Mouse (Mus musculus) bone marrow macrophage, adult 2 months (primary cell): ENCODE data around the gene Icosl. TPM values are rescaled to one million over a fixed set of nuclear protein-coding genes. Genes with fewer than 3 reads are reported as not detected.
A peak's percentile ranks its signal among the peaks of the same experiment; 100 is the strongest.
"Not testable (repeated sequence)": the region's sequence is repeated elsewhere in the genome, so short reads cannot be mapped to it uniquely, and the experiment has no call there.

ENCODE experiments used
- H3K27ac ChIP-seq: 2 replicates; pipeline ENCODE4 v1.5.1; 2012; ENCODE audit warnings: low read depth, low read length; ENCODE audit not compliant: insufficient read depth
- H3K4me1 ChIP-seq: 2 replicates; pipeline ENCODE4 v1.6.1; 2012; ENCODE audit warnings: low read length; ENCODE audit not compliant: control insufficient read depth, insufficient read depth
- H3K4me3 ChIP-seq: 2 replicates; pipeline ENCODE4 v1.5.1; 2012; ENCODE audit warnings: mild to moderate bottlenecking, low read length, moderate library complexity; ENCODE audit not compliant: insufficient read depth
- CTCF ChIP-seq: IDR thresholded peaks from 2 replicates; pipeline ENCODE4 v1.5.1; 2012; ENCODE audit warnings: low read depth, mild to moderate bottlenecking, low read length, moderate library complexity
- POLR2A ChIP-seq: IDR thresholded peaks from 2 replicates; pipeline ENCODE4 v1.6.1; 2012; ENCODE audit warnings: mild to moderate bottlenecking, low read depth, low read length, borderline replicate concordance
- polyA plus RNA-seq: library from polyadenylated mRNA; stranded (reverse); fragments of >200 nt; gene quantifications from 2 replicates; pipeline ENCODE4 v1.2.4, GENCODE M21; 2012; ENCODE audit not compliant: missing spikeins, insufficient read depth, insufficient read length

Icosl gene
- polyA plus RNA-seq, 1 experiment: 20.8 TPM

- Histone ChIP-seq H3K27ac (no peak overlapping the region), H3K4me3 (no peak overlapping the region), H3K4me1 (peaks cover 28% of the 10 kb centered on the region)
- no peak for TF ChIP-seq CTCF
- no peak for TF ChIP-seq POLR2A
Measured at GRCm38 (mm10) chr10:78090246-78090645, 21.1 kb downstream of the Icosl start.

GRCm38 (mm10) chr10:78090706-78091491 lies 21.8 kb downstream of the Icosl start:
- no peak overlapping the region for H3K27ac ChIP-seq
- TF ChIP-seq CTCF: no peak
- TF ChIP-seq POLR2A: no peak
- H3K4me1 ChIP-seq: peaks cover 31% of the 10 kb centered on the region
- H3K4me3 ChIP-seq: no peak overlapping the region

- H3K27ac ChIP-seq: no peak overlapping the region
- TF ChIP-seq POLR2A (no peak), CTCF (no peak)
- peaks cover 31% of the 10 kb centered on the region for H3K4me1 ChIP-seq
- no peak overlapping the region for H3K4me3 ChIP-seq
Measured at GRCm38 (mm10) chr10:78091865-78092724, 23.0 kb downstream of the Icosl start.

GRCm38 (mm10) chr10:78092725-78093029 lies 23.6 kb downstream of the Icosl start:
- TF ChIP-seq POLR2A: no peak
- no peak for TF ChIP-seq CTCF
- no peak overlapping the region for H3K27ac ChIP-seq
- peaks cover 26% of the 10 kb centered on the region for H3K4me1 ChIP-seq

GRCm38 (mm10) chr10:78095221-78095620 lies 26.1 kb downstream of the Icosl start:
- peak overlapping the region; percentile 57 for H3K27ac ChIP-seq
- no peak overlapping the region for H3K4me3 ChIP-seq
- H3K4me1 ChIP-seq: peaks cover 21% of the 10 kb centered on the region
- TF ChIP-seq CTCF (no peak), POLR2A (no peak)

More at GRCm38 (mm10) chr10:78092725-78093029, 23.6 kb downstream of the Icosl start:
- no peak overlapping the region for H3K4me3 ChIP-seq

- no peak overlapping the region for H3K4me3 ChIP-seq
- peak overlapping the region; percentile 57 for H3K27ac ChIP-seq
- peaks cover 21% of the 10 kb centered on the region for H3K4me1 ChIP-seq
- TF ChIP-seq CTCF (no peak), POLR2A (no peak)
Measured at GRCm38 (mm10) chr10:78095954-78096931, 27.1 kb downstream of the Icosl start.

GRCm38 (mm10) chr10:78099860-78100259 lies 30.8 kb downstream of the Icosl start:
- H3K4me1 ChIP-seq: peaks cover 19% of the 10 kb centered on the region

GRCm38 (mm10) chr10:78100989-78101780 lies 32.1 kb downstream of the Icosl start:
- H3K27ac ChIP-seq: no peak overlapping the region

More at GRCm38 (mm10) chr10:78099860-78100259, 30.8 kb downstream of the Icosl start:
- H3K27ac ChIP-seq, H3K4me3 ChIP-seq: not testable (repeated sequence)

More at GRCm38 (mm10) chr10:78100989-78101780, 32.1 kb downstream of the Icosl start:
- H3K4me1 ChIP-seq: peaks cover 18% of the 10 kb centered on the region
- H3K4me3 ChIP-seq: no peak overlapping the region
- TF ChIP-seq CTCF (no peak), POLR2A (no peak)
